Mouse (Mus musculus) myocyte (in vitro differentiated cells): ENCODE results near the gene Agap1.

Source experiments
- E2F4 ChIP-seq: IDR thresholded peaks from one replicate; pipeline ENCODE4 v1.6.1; 2011; ENCODE audit warnings: mild to moderate bottlenecking, control low read depth, moderate library complexity; ENCODE audit not compliant: insufficient read depth
- MAX ChIP-seq: IDR thresholded peaks from one replicate; pipeline ENCODE4 v1.6.1; 2011; ENCODE audit warnings: low read depth, mild to moderate bottlenecking, control low read depth
- MYOD1 ChIP-seq, 3 experiments: IDR thresholded peaks; one replicate each; pipeline ENCODE4 v1.6.1; 2011; ENCODE audit warnings: control low read depth in 2 of 3, low read depth in 2 of 3, mild to moderate bottlenecking in 2 of 3, moderate library complexity in 1 of 3; ENCODE audit not compliant: insufficient read length in 2 of 3, control insufficient read depth in 1 of 3
- MYOG ChIP-seq, 3 experiments: IDR thresholded peaks; one replicate each; pipeline ENCODE4 v1.6.1; 2011; ENCODE audit warnings: control low read depth in 2 of 3, low read depth in 2 of 3, mild to moderate bottlenecking in 2 of 3; ENCODE audit not compliant: insufficient read length in 2 of 3, control insufficient read depth in 1 of 3, insufficient read depth in 1 of 3
- POLR2A ChIP-seq: IDR thresholded peaks from one replicate; pipeline ENCODE4 v1.6.1; 2011; ENCODE audit warnings: low read depth, mild to moderate bottlenecking, control low read depth, moderate library complexity; ENCODE audit not compliant: insufficient read length
- POLR2AphosphoS2 ChIP-seq: IDR thresholded peaks from one replicate; pipeline ENCODE4 v1.6.1; 2011; ENCODE audit warnings: low read depth, control low read depth; ENCODE audit not compliant: insufficient read length
- SRF ChIP-seq: IDR thresholded peaks from one replicate; pipeline ENCODE4 v1.6.1; 2011; ENCODE audit warnings: low read depth; ENCODE audit not compliant: control insufficient read depth, insufficient read length
- TCF3 ChIP-seq: IDR thresholded peaks from one replicate; pipeline ENCODE4 v1.6.1; 2011; ENCODE audit warnings: low read depth, control low read depth; ENCODE audit not compliant: insufficient read length
- USF1 ChIP-seq: IDR thresholded peaks from one replicate; pipeline ENCODE4 v1.6.1; 2011; ENCODE audit warnings: low read depth, mild to moderate bottlenecking, control low read depth, moderate library complexity

DNA sequence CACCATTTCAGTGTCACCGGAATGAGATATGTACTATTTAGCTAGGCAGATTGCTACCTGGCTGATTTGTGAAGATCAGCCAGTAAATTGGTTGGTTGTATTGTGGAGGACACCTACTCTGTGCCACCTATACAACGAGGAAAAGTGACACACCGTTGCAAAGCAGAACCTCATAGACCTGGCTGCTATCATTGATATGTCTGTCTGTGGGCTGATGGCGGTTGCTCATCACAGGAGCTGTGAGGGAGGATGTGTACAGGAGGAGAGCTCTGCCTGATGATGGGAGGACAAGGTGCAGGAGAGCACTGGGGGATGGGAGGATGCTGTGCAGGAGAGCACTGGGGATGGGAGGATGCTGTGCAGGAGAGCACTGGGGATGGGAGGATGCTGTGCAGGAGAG, 46.7 kb downstream of the Agap1 start:
- TF ChIP-seq E2F4 (no peak), POLR2A (no peak), MYOG (IDR thresholded peaks at IDR 0.05; ENCODE audit: control insufficient read depth in 1 of 3, insufficient read depth in 1 of 3, insufficient read length in 2 of 3, low read depth in 2 of 3) (no peak), USF1 (no peak), POLR2AphosphoS2 (no peak), SRF (no peak), TCF3 (no peak), MAX (no peak), MYOD1 (IDR thresholded peaks at IDR 0.05; ENCODE audit: control insufficient read depth in 1 of 3, insufficient read length in 2 of 3, low read depth in 2 of 3) (no peak)
